Comparison of ENCODE assay signal across 18 mouse cellular contexts in genomic region chr16:40075556-40075955, GRCm38 (mm10).
DNase-seq lines count a peak whose midpoint lies in the region; ATAC-seq and TF ChIP-seq lines count a peak whose summit lies in the region.
"Had no signal": no experiment of that assay in that cellular context is flagged by ENCODE, and none has a peak within 500 bp of the region (broad histone marks: within the 10 kb centered on the region; RNA-seq: fewer than 3 reads in every experiment).

No protein-coding gene starts in this region.

- TF ChIP-seq CTCF in kidney, postnatal 0 days (IDR thresholded peaks at IDR 0.05; ENCODE audit: low read depth) = no peak

- 65% methylated on average over 2 of the region's 2 CpGs for WGBS in heart, embryonic 11.5 days (ENCODE audit: insufficient replicate concordance)
- 59% methylated on average over 2 of the region's 2 CpGs for WGBS in kidney, postnatal 0 days

- no peak overlapping the region for H3K4me2 ChIP-seq in heart, embryonic 11.5 days
- H3K4me2 ChIP-seq in kidney, postnatal 0 days (ENCODE audit: low read length) = no peak overlapping the region
- H3K4me2 ChIP-seq: embryonic facial prominence, embryonic 12.5 days; limb, embryonic 12.5 days; liver, embryonic 12.5 days had no signal

- no peaks in the 10 kb centered on the region for H3K9me3 ChIP-seq in heart, embryonic 11.5 days (replicated peaks; ENCODE audit: control insufficient read depth, low read length)
- no peaks in the 10 kb centered on the region for H3K9me3 ChIP-seq in kidney, postnatal 0 days (replicated peaks; ENCODE audit: low read length)
- H3K9me3 ChIP-seq: embryonic facial prominence, embryonic 12.5 days; limb, embryonic 12.5 days; liver, embryonic 12.5 days had no signal

- no peaks in the 10 kb centered on the region for H3K36me3 ChIP-seq in heart, embryonic 11.5 days (ENCODE audit: control insufficient read depth, insufficient read depth, low read length)
- H3K36me3 ChIP-seq in kidney, postnatal 0 days (ENCODE audit: insufficient read depth, low read length) = no peaks in the 10 kb centered on the region
- H3K36me3 ChIP-seq: embryonic facial prominence, embryonic 12.5 days; limb, embryonic 12.5 days; liver, embryonic 12.5 days had no signal

- H3K4me3 ChIP-seq in heart, embryonic 11.5 days (ENCODE audit: low read depth, low read length) = no peak overlapping the region
- no peak overlapping the region for H3K4me3 ChIP-seq in kidney, postnatal 0 days (replicated peaks; ENCODE audit: low read depth, low read length)
- H3K4me3 ChIP-seq: embryonic facial prominence, embryonic 12.5 days; limb, embryonic 12.5 days; liver, embryonic 12.5 days had no signal

- no peak overlapping the region for H3K9ac ChIP-seq in heart, embryonic 11.5 days (ENCODE audit: low read depth, low read length)
- H3K9ac ChIP-seq in kidney, postnatal 0 days (ENCODE audit: low read depth, low read length) = no peak overlapping the region
- H3K9ac ChIP-seq: embryonic facial prominence, embryonic 12.5 days; limb, embryonic 12.5 days; liver, embryonic 12.5 days had no signal

- no peaks in the 10 kb centered on the region for H3K4me1 ChIP-seq in heart, embryonic 11.5 days (ENCODE audit: control insufficient read depth, insufficient read depth, low read length)
- H3K4me1 ChIP-seq in kidney, postnatal 0 days (replicated peaks; ENCODE audit: insufficient read depth, low read length) = no peaks in the 10 kb centered on the region
- H3K4me1 ChIP-seq: embryonic facial prominence, embryonic 12.5 days; limb, embryonic 12.5 days; liver, embryonic 12.5 days had no signal

- no peaks in the 10 kb centered on the region for H3K27me3 ChIP-seq in heart, embryonic 11.5 days (ENCODE audit: control insufficient read depth, insufficient read depth, low read length)
- H3K27me3 ChIP-seq in kidney, postnatal 0 days (ENCODE audit: insufficient read depth, low read length) = no peaks in the 10 kb centered on the region
- H3K27me3 ChIP-seq: embryonic facial prominence, embryonic 12.5 days; limb, embryonic 12.5 days; liver, embryonic 12.5 days had no signal

- DNase-seq in heart, adult 18-20 months = peak; percentile 12
- peak; percentile 37 for DNase-seq in kidney, postnatal 0 days (ENCODE audit: low spot score)
- no peak for DNase-seq in kidney, adult 8-10 months
- DNase-seq in retina, postnatal 1 day = peak; percentile 12
- DNase-seq in retina, embryonic 14.5 days (ENCODE audit: low spot score) = no peak
- no peak for DNase-seq in lung, postnatal 14 days
- DNase-seq: cerebellum, adult 9-10 months; lung, adult 2 months; lung, postnatal 36 days; right cerebral cortex, adult 18-20 months had no signal

- no peak for ATAC-seq in heart, embryonic 11.5 days (replicated peaks; ENCODE audit: insufficient number of reproducible peaks, low FRiP score, low TSS enrichment)
- ATAC-seq in kidney, postnatal 0 days (replicated peaks; ENCODE audit: low FRiP score, low read depth) = no peak
- ATAC-seq: forebrain, embryonic 14.5 days; hindbrain, embryonic 16.5 days; intestine, postnatal 0 days; liver, embryonic 12.5 days had no signal

- H3K27ac ChIP-seq in heart, embryonic 11.5 days (ENCODE audit: low read depth, low read length) = no peak overlapping the region
- no peak overlapping the region for H3K27ac ChIP-seq in kidney, postnatal 0 days
- H3K27ac ChIP-seq: embryonic facial prominence, embryonic 12.5 days; limb, embryonic 12.5 days; liver, embryonic 12.5 days; stomach, postnatal 0 days had no signal

Comparison
In these comparisons a context has a peak if more than half of its experiments do, and no peak if none do; other contexts are left out.
1. DNase-seq: peak in heart, adult 18-20 months (2 of 2), kidney, postnatal 0 days (single experiment) and retina, postnatal 1 day (single experiment); none in kidney, adult 8-10 months (0 of 2), retina, embryonic 14.5 days (single experiment) and lung, postnatal 14 days (single experiment).